Mouse (Mus musculus) heart, adult 2 months (tissue): ENCODE measurements around the gene Rxrb. TPM values are rescaled to one million over a fixed set of nuclear protein-coding genes. Genes with fewer than 3 reads are reported as not detected.

Experiments
- DNase-seq, 2 experiments: peaks; one replicate each; pipeline ENCODE4 v3.0.0; 2021
- H3K27ac ChIP-seq: fragments of 200-600 bp; 2 replicates; pipeline ENCODE4 v1.8.1; 2022
- H3K27me3 ChIP-seq: fragments of 200-500 bp; 2 replicates; pipeline ENCODE4 v1.6.1; 2012; ENCODE audit warnings: mild to moderate bottlenecking, low read length, inconsistent platforms, mixed read lengths; ENCODE audit not compliant: control insufficient read depth, insufficient read depth
- H3K36me3 ChIP-seq: fragments of 200-500 bp; 2 replicates; pipeline ENCODE4 v1.6.1; 2012; ENCODE audit warnings: low read length, inconsistent platforms; ENCODE audit not compliant: control insufficient read depth, insufficient read depth
- H3K4me1 ChIP-seq: fragments of 200-500 bp; 2 replicates; pipeline ENCODE4 v1.6.1; 2011; ENCODE audit warnings: low read length; ENCODE audit not compliant: control insufficient read depth, insufficient read depth
- H3K4me3 ChIP-seq: fragments of 200-600 bp; 2 replicates; pipeline ENCODE4 v1.8.1; 2022
- H3K79me2 ChIP-seq: fragments of 200-500 bp; replicated peaks from 2 replicates; pipeline ENCODE4 v1.6.1; 2012; ENCODE audit warnings: mild to moderate bottlenecking, inconsistent platforms, low read length, moderate library complexity, mixed read lengths; ENCODE audit not compliant: control insufficient read depth, insufficient read depth
- H3K9ac ChIP-seq: fragments of 200-500 bp; 2 replicates; pipeline ENCODE4 v1.6.1; 2012; ENCODE audit warnings: low read depth, mild to moderate bottlenecking, control low read depth, inconsistent platforms, low read length, mixed read lengths
- CTCF ChIP-seq: fragments of 200-600 bp; IDR thresholded peaks from 2 replicates; pipeline ENCODE4 v1.8.1; 2022; ENCODE audit warnings: antibody characterized with exemption, mild to moderate bottlenecking, moderate library complexity
- EP300 ChIP-seq: fragments of 200-500 bp; IDR thresholded peaks from 2 replicates; pipeline ENCODE4 v1.6.1; 2011; ENCODE audit warnings: low read depth, low read length, control low read depth; ENCODE audit not compliant: insufficient read depth
- POLR2A ChIP-seq: fragments of 200-500 bp; IDR thresholded peaks from 2 replicates; pipeline ENCODE4 v1.6.1; 2011; ENCODE audit warnings: mild to moderate bottlenecking, low read depth, low read length, control low read depth; ENCODE audit not compliant: insufficient read depth
- WGBS: fragments of 180-500 bp; shearing (Covaris S2); methylation state at CpG from one replicate; pipeline ENCODE4 v1.1.7; 2018; 5-methylcytosine and 5-hydroxymethylcytosine counted together
- intact Hi-C: fragments of 180-260 bp; cut with DNase I; formaldehyde crosslinking; loops from one replicate; pipeline ENCODE4 v1.15.1; 2025
- polyA plus RNA-seq: library from polyadenylated mRNA; depleted of rRNA; stranded (reverse); fragments of >200 nt; gene quantifications from 2 replicates; pipeline ENCODE4 v1.2.3, GENCODE M21; 2012
- total RNA-seq, 2 experiments: library from RNA; stranded (reverse); gene quantifications; 2 replicates each; pipeline ENCODE4 v1.2.3; 2021

The Rxrb gene
- total and polyA plus RNA-seq, 3 experiments: 38.8 to 42.4 (median 39.1) TPM

DNA sequence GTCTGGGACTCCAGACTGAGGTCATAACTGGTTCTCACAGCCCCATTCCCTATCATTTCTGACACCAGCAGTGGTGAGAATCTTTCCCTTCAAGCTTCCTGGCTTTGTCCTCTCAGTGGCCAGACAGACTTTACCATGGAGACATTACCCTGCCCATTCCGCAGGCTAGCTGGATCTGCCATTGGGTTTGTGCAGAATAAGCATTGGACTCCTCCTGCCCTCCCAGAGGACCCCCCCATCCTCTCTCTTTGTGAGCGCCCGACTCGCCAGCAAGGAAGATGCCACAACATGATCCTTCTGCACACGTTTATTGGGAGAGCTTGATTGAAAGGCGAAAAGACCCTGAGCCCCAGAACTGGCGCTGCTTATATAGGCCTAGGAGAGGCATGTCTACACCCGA, 18.2 kb upstream of the Rxrb start:
- 96% methylated on average over 8 of the region's 8 CpGs for WGBS
- Histone ChIP-seq H3K4me3 (no peak overlapping the region), H3K36me3 (no peaks in the 10 kb centered on the region), H3K27ac (no peak overlapping the region), H3K4me1 (no peaks in the 10 kb centered on the region), H3K79me2 (no peaks in the 10 kb centered on the region), H3K9ac (no peak overlapping the region), H3K27me3 (no peaks in the 10 kb centered on the region)
- intact Hi-C loops: no loop called here
- DNase-seq: no peak
- no peak for TF ChIP-seq CTCF
- TF ChIP-seq POLR2A: no peak
- TF ChIP-seq EP300: no peak

DNA sequence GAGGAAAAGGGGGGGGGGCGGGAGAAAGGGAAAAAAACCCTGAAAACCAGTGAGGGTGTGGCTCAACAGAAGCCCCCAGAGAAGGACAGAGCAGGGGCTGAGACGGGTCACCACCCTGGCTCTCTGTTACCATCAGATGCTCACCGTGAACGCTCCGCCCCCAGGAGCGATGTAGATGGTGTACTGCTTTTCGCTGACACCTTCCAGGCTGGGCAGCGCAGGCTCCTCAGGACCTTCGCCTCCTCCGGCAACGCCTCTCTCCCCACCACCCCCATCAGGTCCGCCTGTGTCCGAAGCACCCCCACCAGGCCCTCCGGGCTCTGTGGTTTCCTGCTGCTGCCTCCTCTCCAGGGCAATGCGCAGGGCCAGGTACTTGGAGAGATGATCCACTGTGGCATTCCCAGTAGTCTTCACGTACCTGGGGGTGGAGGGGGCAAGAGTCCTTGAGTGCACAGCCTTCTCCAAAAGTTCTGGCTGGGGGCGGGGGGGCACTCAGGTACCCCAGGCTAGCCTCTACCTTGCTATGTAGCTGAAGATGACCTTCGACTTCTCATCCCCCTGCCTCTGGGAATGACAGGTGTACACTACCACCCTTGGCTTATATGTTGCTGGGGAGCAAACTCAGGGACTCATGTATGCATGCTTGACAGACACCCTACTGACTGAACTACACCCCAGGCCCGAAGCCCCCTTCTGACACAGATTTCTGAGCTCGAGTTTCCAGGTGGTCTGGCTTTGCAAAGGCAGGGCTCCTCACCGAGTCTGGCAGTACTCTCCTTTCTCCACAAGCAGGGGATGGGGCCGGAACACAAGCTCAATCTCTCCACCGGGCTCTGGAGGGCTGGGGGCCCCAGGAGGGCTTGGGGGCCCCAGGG, 9.8 kb upstream of the Rxrb start:
- Histone ChIP-seq H3K4me3 (no peak overlapping the region), H3K27me3 (no peaks in the 10 kb centered on the region), H3K36me3 (no peaks in the 10 kb centered on the region), H3K27ac (no peak overlapping the region), H3K4me1 (no peaks in the 10 kb centered on the region), H3K9ac (no peak overlapping the region), H3K79me2 (no peaks in the 10 kb centered on the region)
- no peak for DNase-seq
- intact Hi-C loops: no loop called here
- 94% methylated on average over 22 of the region's 23 CpGs for WGBS
- TF ChIP-seq POLR2A: no peak
- no peak for TF ChIP-seq CTCF
- no peak for TF ChIP-seq EP300

DNA sequence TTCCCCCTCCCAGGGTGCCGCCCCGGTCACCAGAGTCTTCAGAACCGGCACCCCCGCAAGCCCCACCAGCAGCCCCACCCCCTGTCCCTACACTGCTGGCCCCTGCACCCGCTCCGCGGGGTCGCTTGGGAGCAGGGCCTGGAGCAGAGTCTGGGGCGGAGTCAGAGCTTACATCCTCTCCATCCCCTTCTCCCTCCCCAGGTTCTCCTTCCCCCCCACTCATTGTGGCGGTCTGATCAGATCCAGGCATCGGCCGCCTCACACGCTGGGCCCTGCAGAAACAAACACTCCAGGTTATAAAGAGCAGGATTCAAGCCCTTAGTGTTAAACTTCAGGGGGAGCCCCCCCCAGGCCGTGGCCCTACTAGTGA, 9.2 kb upstream of the Rxrb start:
- no peaks in the 10 kb centered on the region for H3K27me3 ChIP-seq
- H3K27ac ChIP-seq: no peak overlapping the region
- no peaks in the 10 kb centered on the region for H3K36me3 ChIP-seq
- no peak for DNase-seq
- no peaks in the 10 kb centered on the region for H3K79me2 ChIP-seq
- 84% methylated on average over 14 of the region's 14 CpGs for WGBS
- intact Hi-C loops: no loop called here
- TF ChIP-seq POLR2A: no peak
- no peak for TF ChIP-seq EP300
- no peak for TF ChIP-seq CTCF
- peaks cover 3% of the 10 kb centered on the region for H3K4me1 ChIP-seq
- no peak overlapping the region for H3K4me3 ChIP-seq
- H3K9ac ChIP-seq: no peak overlapping the region

DNA sequence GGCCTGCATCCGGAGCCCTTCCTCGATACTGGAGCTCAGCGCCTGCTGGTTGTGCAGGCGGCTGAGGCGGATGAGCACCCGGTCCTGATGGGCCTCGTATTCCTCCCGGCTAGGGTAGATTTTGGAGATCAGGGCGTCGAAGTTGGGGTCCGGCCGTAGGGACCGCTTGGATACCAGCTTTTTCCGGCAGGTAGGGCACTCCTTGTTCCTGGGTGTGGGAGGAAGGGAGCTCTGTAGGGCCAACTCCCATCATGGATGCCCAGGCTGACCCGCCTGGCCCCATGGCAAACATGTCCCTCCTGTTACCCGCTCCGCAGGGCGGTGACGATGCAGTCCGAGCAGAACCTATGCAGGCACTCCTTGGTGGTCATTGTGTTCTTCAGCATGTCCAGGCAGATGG, 8.6 kb upstream of the Rxrb start:
- Histone ChIP-seq H3K4me3 (no peak overlapping the region), H3K27me3 (no peaks in the 10 kb centered on the region), H3K27ac (no peak overlapping the region), H3K9ac (no peak overlapping the region), H3K4me1 (peaks cover 3% of the 10 kb centered on the region), H3K79me2 (no peaks in the 10 kb centered on the region), H3K36me3 (no peaks in the 10 kb centered on the region)
- TF ChIP-seq CTCF: no peak
- no peak for TF ChIP-seq EP300
- no peak for DNase-seq
- intact Hi-C loops: no loop called here
- WGBS: 96% methylated on average over 20 of the region's 20 CpGs

DNA sequence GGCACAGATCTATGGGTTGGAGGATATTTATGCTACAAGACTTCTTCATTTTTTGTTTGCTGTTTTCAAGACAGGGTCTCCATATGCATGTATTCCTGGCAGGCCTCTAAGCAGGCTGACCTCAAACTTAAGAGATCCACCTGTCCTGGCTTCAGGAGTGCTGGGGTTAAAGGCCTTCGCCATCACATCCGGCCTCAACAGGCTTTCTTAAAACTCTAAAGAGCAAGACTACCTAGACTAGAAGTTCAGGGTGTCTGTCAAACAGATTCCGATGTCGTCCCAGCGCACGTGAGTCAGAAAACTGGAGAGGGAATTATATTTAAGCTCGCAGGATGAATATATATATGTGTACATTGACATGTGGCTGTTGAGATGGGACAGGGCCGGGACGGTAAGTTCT, 7.9 kb upstream of the Rxrb start:
- Histone ChIP-seq H3K27ac (no peak overlapping the region; the same call in 1 of the 2 replicates), H3K4me3 (peak overlapping the region; percentile 78), H3K27me3 (no peaks in the 10 kb centered on the region), H3K36me3 (no peaks in the 10 kb centered on the region), H3K4me1 (peaks cover 4% of the 10 kb centered on the region), H3K79me2 (no peaks in the 10 kb centered on the region), H3K9ac (no peak overlapping the region)
- intact Hi-C loops: no loop called here
- WGBS: 66% methylated on average over 9 of the region's 9 CpGs
- TF ChIP-seq EP300 (no peak), POLR2A (no peak), CTCF (no peak)
- DNase-seq: no peak

DNA sequence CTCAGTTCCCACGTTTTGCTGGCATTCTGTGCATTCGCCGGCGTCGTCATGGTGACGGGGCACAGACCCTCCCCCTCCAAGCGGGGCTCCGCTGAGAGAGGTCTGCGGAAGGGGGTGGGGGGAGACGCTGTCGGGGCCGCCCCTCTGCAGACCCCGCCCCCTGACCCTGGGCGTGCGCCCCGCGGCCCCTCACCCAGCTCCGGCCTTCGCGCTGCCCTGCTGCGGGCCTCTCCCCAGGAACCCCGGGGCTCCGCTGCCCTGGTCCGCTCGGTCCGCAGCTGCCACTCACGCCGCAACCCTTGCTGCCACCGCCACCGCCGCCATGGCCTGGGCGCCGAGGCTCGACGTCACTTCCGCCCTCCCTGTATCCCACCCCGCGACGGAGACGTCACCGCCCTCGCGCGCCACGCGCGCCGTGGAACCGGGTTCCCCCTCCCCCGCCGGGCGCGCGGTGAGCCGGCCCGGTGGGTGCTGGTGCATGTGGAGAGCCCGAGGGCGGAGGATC, 7.2 kb upstream of the Rxrb start, which contains the start of gene Ring1:
Gene Ring1, minus strand, starts transcription at position 364 of the 505 bp plus-strand sequence.
- Histone ChIP-seq H3K27ac (peak within 1 kb of the TSS; percentile 98), H3K36me3 (no peaks in the 10 kb centered on the region), H3K4me1 (peaks cover 5% of the 10 kb centered on the region), H3K4me3 (peak within 1 kb of the TSS; percentile 78), H3K27me3 (no peaks in the 10 kb centered on the region), H3K9ac (peak within 1 kb of the TSS; percentile 98), H3K79me2 (no peaks in the 10 kb centered on the region)
- TF ChIP-seq POLR2A (peak; percentile 87), CTCF (no peak), EP300 (no peak)
- DNase-seq: peak; percentile 92 to 93
- WGBS: under 1% methylated on average over 57 of the region's 58 CpGs
- intact Hi-C loops: no loop called here
